In genomic region chr1:91572458-91572857, GRCm38 (mm10) we compare ENCODE assay signal across 23 mouse cellular contexts. TPM values are rescaled to one million over a fixed set of nuclear protein-coding genes. Genes with fewer than 3 reads are reported as not detected.
DNase-seq lines count a peak whose midpoint lies in the region; ATAC-seq and TF ChIP-seq lines count a peak whose summit lies in the region.
"Had no signal": no experiment of that assay in that cellular context is flagged by ENCODE, and none has a peak within 500 bp of the region (broad histone marks: within the 10 kb centered on the region; RNA-seq: fewer than 3 reads in every experiment).

No protein-coding gene starts in this region.

- in situ Hi-C loops in CH12.LX (cut with MboI; ENCODE audit: low pct_ligation_motif_present, low pct_unique_long_range_greater_than_20kb, low sequenced_read_pairs): loop anchor here (10.0 kb wide), 1 partner anchor 302 kb away; no protein-coding TSS in a partner anchor

- TF ChIP-seq CTCF in CH12.LX (conservative IDR thresholded peaks at IDR 0.05 in 1 of 2, IDR thresholded peaks at IDR 0.05 in 1 of 2; ENCODE audit: low read depth in 2 of 2, low read length in 2 of 2): no peak
- TF ChIP-seq CTCF in liver, postnatal 0 days (IDR thresholded peaks at IDR 0.05; ENCODE audit: low read depth): no peak

- H3K79me2 ChIP-seq in CH12.LX (replicated peaks; ENCODE audit: control insufficient read depth, extremely low read depth, insufficient read depth, poor library complexity, severe bottlenecking): no peaks in the 10 kb centered on the region

- WGBS in limb, embryonic 10.5 days: 88% methylated on average over 10 of the region's 10 CpGs
- whole genome bisulfite sequencing in liver, postnatal 0 days (ENCODE audit: insufficient replicate concordance): 62% methylated on average over 10 of the region's 10 CpGs
- 91% methylated on average over 10 of the region's 10 CpGs for WGBS in hindbrain, embryonic 16.5 days

- TF ChIP-seq POLR2A in CH12.LX (IDR thresholded peaks at IDR 0.05; ENCODE audit: low read depth, low read length): no peak

- ATAC-seq in megakaryocyte, adult 5-6 weeks (ENCODE audit: poor library complexity, severe bottlenecking): no peak
- ATAC-seq in liver, postnatal 0 days: no peak
- no peak for ATAC-seq in hindbrain, embryonic 16.5 days
- ATAC-seq: activated CD4-positive, CD25-positive, alpha-beta regulatory T cell, adult 4 months; CD4-positive, CD25-positive, alpha-beta regulatory T cell, adult 4 months; Patski had no signal

- H3K27ac ChIP-seq in CH12.LX (ENCODE audit: insufficient read depth, low read depth): no peak overlapping the region
- H3K27ac ChIP-seq in limb, embryonic 10.5 days: 0 out of 2 replicates have a peak overlapping the region, but pooled peaks have one; percentile 56
- H3K27ac ChIP-seq in liver, postnatal 0 days (ENCODE audit: low read depth): no peak overlapping the region
- H3K27ac ChIP-seq in hindbrain, embryonic 16.5 days (ENCODE audit: low read depth, low read length): no peak overlapping the region

- peak overlapping the region; percentile 44 for H3K4me3 ChIP-seq in megakaryocyte, embryonic 14.5 days (replicated peaks)
- H3K4me3 ChIP-seq in CH12.LX (replicated peaks in 1 of 3; ENCODE audit: low read depth in 2 of 3, low read length in 2 of 3, poor library complexity in 1 of 3): no peak overlapping the region
- H3K4me3 ChIP-seq in limb, embryonic 10.5 days: no peak overlapping the region
- H3K4me3 ChIP-seq in liver, postnatal 0 days (ENCODE audit: low read depth, low read length): no peak overlapping the region
- H3K4me3 ChIP-seq in hindbrain, embryonic 16.5 days (ENCODE audit: low read length): no peak overlapping the region

- peak overlapping the region; percentile 64; the same call in 1 of the 2 replicates for H3K4me2 ChIP-seq in CH12.LX (ENCODE audit: insufficient read depth, low read depth, poor library complexity, severe bottlenecking)
- no peak overlapping the region for H3K4me2 ChIP-seq in liver, postnatal 0 days (ENCODE audit: low read depth, low read length)
- H3K4me2 ChIP-seq in hindbrain, embryonic 16.5 days (ENCODE audit: low read length): no peak overlapping the region

- H3K9me3 ChIP-seq in megakaryocyte, embryonic 14.5 days: peaks cover 7% of the 10 kb centered on the region
- no peaks in the 10 kb centered on the region for H3K9me3 ChIP-seq in CH12.LX (replicated peaks; ENCODE audit: low read length)
- no peaks in the 10 kb centered on the region for H3K9me3 ChIP-seq in limb, embryonic 10.5 days (replicated peaks)
- no peaks in the 10 kb centered on the region for H3K9me3 ChIP-seq in liver, postnatal 0 days (ENCODE audit: low read length)
- no peaks in the 10 kb centered on the region for H3K9me3 ChIP-seq in hindbrain, embryonic 16.5 days (ENCODE audit: control insufficient read depth, low read length)
- H3K9me3 ChIP-seq: G1E had no signal

- no peaks in the 10 kb centered on the region for H3K36me3 ChIP-seq in megakaryocyte, embryonic 14.5 days (replicated peaks; ENCODE audit: low read length)
- no peaks in the 10 kb centered on the region for H3K36me3 ChIP-seq in CH12.LX (replicated peaks in 1 of 2; ENCODE audit: control insufficient read depth in 1 of 2, insufficient read depth in 1 of 2, low read length in 1 of 2)
- H3K36me3 ChIP-seq in limb, embryonic 10.5 days: no peaks in the 10 kb centered on the region
- H3K36me3 ChIP-seq in liver, postnatal 0 days (replicated peaks; ENCODE audit: insufficient read depth, low read length): no peaks in the 10 kb centered on the region
- H3K36me3 ChIP-seq in hindbrain, embryonic 16.5 days (ENCODE audit: control insufficient read depth, insufficient read depth, low read length): no peaks in the 10 kb centered on the region
- H3K36me3 ChIP-seq: G1E had no signal

- TF ChIP-seq RAD21 in CH12.LX (IDR thresholded peaks at IDR 0.05; ENCODE audit: low read depth, low read length): no peak; the same call in 1 of the 2 replicates

- H3K9ac ChIP-seq in CH12.LX (ENCODE audit: insufficient read depth, low read depth): no peak overlapping the region
- H3K9ac ChIP-seq in liver, postnatal 0 days (replicated peaks): no peak overlapping the region
- H3K9ac ChIP-seq in hindbrain, embryonic 16.5 days (ENCODE audit: low read depth, low read length): no peak overlapping the region

- DNase-seq in A20 (ENCODE audit: low read depth, low spot score) (peak; percentile 67), CH12.LX (ENCODE audit: extremely low read depth) (peak; percentile 67)
- DNase-seq in limb, embryonic 10.5 days (ENCODE audit: low spot score): no peak
- no peak for DNase-seq in liver, postnatal 0 days
- DNase-seq in adrenal gland, postnatal 10 days: no peak
- DNase-seq: adrenal gland, adult 2 months; adrenal gland, adult 8-10 months; adrenal gland, postnatal 14 days; adrenal gland, postnatal 25 days; adrenal gland, postnatal 36 days; B cell, adult 2 months; cerebellum, adult 11 months; cerebellum, adult 11-12 months; cerebellum, adult 18-20 months; cerebellum, adult 2 months; cerebellum, adult 8-10 months had no signal

- dilution Hi-C loops in CH12.LX (cut with MboI; ENCODE audit: extremely low pct_ligation_motif_present, extremely low pct_unique_long_range_greater_than_20kb, low sequenced_read_pairs): no loop called here

- peaks cover 44% of the 10 kb centered on the region for H3K27me3 ChIP-seq in megakaryocyte, embryonic 14.5 days (replicated peaks)
- peaks cover 30% of the 10 kb centered on the region for H3K27me3 ChIP-seq in CH12.LX (replicated peaks)
- H3K27me3 ChIP-seq in limb, embryonic 10.5 days (ENCODE audit: low read depth, poor library complexity, severe bottlenecking): no peaks in the 10 kb centered on the region
- 0 out of 2 replicates have a peak, but pooled peaks cover 3% of the 10 kb centered on the region for H3K27me3 ChIP-seq in liver, postnatal 0 days (ENCODE audit: insufficient read depth, low read length)
- H3K27me3 ChIP-seq in hindbrain, embryonic 16.5 days (replicated peaks; ENCODE audit: control insufficient read depth, insufficient read depth, low read length): no peaks in the 10 kb centered on the region

- TF ChIP-seq EP300 in CH12.LX (IDR thresholded peaks at IDR 0.05; ENCODE audit: low read length): peak; percentile 92
- no peak for TF ChIP-seq EP300 in liver, postnatal 0 days (IDR thresholded peaks at IDR 0.05; ENCODE audit: low read depth)

- H3K4me1 ChIP-seq in megakaryocyte, embryonic 14.5 days: peaks cover 36% of the 10 kb centered on the region
- H3K4me1 ChIP-seq in CH12.LX (ENCODE audit: control insufficient read depth in 1 of 2, insufficient read depth in 2 of 2): peaks cover 11 to 13% of the 10 kb centered on the region in 2 experiments
- peaks cover 15% of the 10 kb centered on the region; the same call in 1 of the 2 replicates for H3K4me1 ChIP-seq in limb, embryonic 10.5 days
- H3K4me1 ChIP-seq in liver, postnatal 0 days (ENCODE audit: insufficient read depth): no peaks in the 10 kb centered on the region
- no peaks in the 10 kb centered on the region for H3K4me1 ChIP-seq in hindbrain, embryonic 16.5 days (ENCODE audit: control insufficient read depth, insufficient read depth, low read depth, low read length)

TF ChIP-seq in CH12.LX, 34 proteins besides CTCF, POLR2A, EP300 and RAD21 (continues in another document):
- TF ChIP-seq MAZ (IDR thresholded peaks at IDR 0.05; ENCODE audit: low read depth, low read length) (0 out of 2 replicates have a peak, but pooled peaks have one; percentile 56), GABPA (IDR thresholded peaks at IDR 0.05; ENCODE audit: insufficient replicate concordance, low read depth, low read length) (no peak), TCF12 (IDR thresholded peaks at IDR 0.05; ENCODE audit: low read depth, low read length) (peak; percentile 88), IRF4 (IDR thresholded peaks at IDR 0.05; ENCODE audit: low read depth, low read length) (peak; percentile 96), CHD2 (IDR thresholded peaks at IDR 0.05; ENCODE audit: low read length) (peak; percentile 49; the same call in 1 of the 2 replicates), ZC3H11A (IDR thresholded peaks at IDR 0.05; ENCODE audit: low read depth, low read length) (no peak), MXI1 (IDR thresholded peaks at IDR 0.05; ENCODE audit: low read depth, low read length) (peak; percentile 81; the same call in 1 of the 2 replicates), ZKSCAN1 (IDR thresholded peaks at IDR 0.05; ENCODE audit: borderline replicate concordance, low read depth, low read length) (no peak), USF2 (conservative IDR thresholded peaks at IDR 0.05; ENCODE audit: low read depth, low read length) (no peak), RCOR1 (conservative IDR thresholded peaks at IDR 0.05; ENCODE audit: low read depth, low read length) (peak; percentile 68; the same call in 1 of the 2 replicates), CHD1 (IDR thresholded peaks at IDR 0.05; ENCODE audit: low read depth, low read length) (no peak), USF1 (IDR thresholded peaks at IDR 0.05; ENCODE audit: low read depth, low read length) (no peak), JUN (IDR thresholded peaks at IDR 0.05; ENCODE audit: insufficient read depth, low read depth, low read length) (peak; percentile 77), ZNF384 (IDR thresholded peaks at IDR 0.05; ENCODE audit: low read depth, low read length) (no peak), MEF2A (IDR thresholded peaks at IDR 0.05; ENCODE audit: borderline replicate concordance, low read depth, low read length) (peak; percentile 70), ZMIZ1 (IDR thresholded peaks at IDR 0.05; ENCODE audit: low read depth, low read length) (no peak), SIN3A (IDR thresholded peaks at IDR 0.05; ENCODE audit: low read length) (peak; percentile 81), UBTF (IDR thresholded peaks at IDR 0.05; ENCODE audit: low read depth, low read length) (peak; percentile 94), SMC3 (IDR thresholded peaks at IDR 0.05; ENCODE audit: low read depth, low read length) (no peak; the same call in none of the 2 replicates), NRF1 (IDR thresholded peaks at IDR 0.05; ENCODE audit: low read depth, low read length) (0 out of 2 replicates have a peak, but pooled peaks have one; percentile 37), ELF1 (IDR thresholded peaks at IDR 0.05; ENCODE audit: low read depth, low read length) (no peak; the same call in none of the 2 replicates)

RNA-seq across cellular contexts. Expression of gene Asb1, which starts 32.1 kb away (rescaled TPM):
- 3.0 and 8.1 TPM in 2 replicates for polyA plus RNA-seq in megakaryocyte, embryonic 14.5 days (2012; ENCODE audit: insufficient read depth, low replicate concordance)
- total RNA-seq in megakaryocyte, adult 5-6 weeks (2015): 3.7 and 4.1 TPM in 2 replicates
- 5.9 and 11.7 TPM in 2 replicates for total RNA-seq in megakaryocyte, adult 5-6 weeks (2017)
- total RNA-seq in CH12.LX (2012; rRNA removed) (9.5 and 10.8 TPM in 2 replicates), CH12.LX (2014; rRNA removed) (5.7 and 6.4 TPM in 2 replicates)
- polyA plus RNA-seq in CH12.LX (2012; ENCODE audit: insufficient read length, low read depth): 6.1 and 6.9 TPM in 2 replicates
- polyA plus RNA-seq in limb, embryonic 10.5 days (2016; fragmentation: Nextera tagmentation; extraction: Ambion mirVana): 6.2 and 6.5 TPM in 2 replicates
- 4.6 and 4.8 TPM in 2 replicates for polyA plus RNA-seq in liver, postnatal 0 days (2015; fragmentation: Nextera tagmentation; extraction: Ambion mirVana)
- 10.3 and 12.0 TPM in 2 replicates for polyA plus RNA-seq in hindbrain, embryonic 16.5 days (2015; fragmentation: Nextera tagmentation; extraction: Ambion mirVana)
- total RNA-seq in adrenal gland, postnatal 10 days (2021): 10 to 100 TPM; 18.3 to 19.9 TPM

Comparison
In these comparisons a context has a peak if more than half of its experiments do, and no peak if none do; other contexts are left out.
1. DNase-seq: peak in A20 (single experiment) and CH12.LX (single experiment); none in limb, embryonic 10.5 days (single experiment), liver, postnatal 0 days (single experiment) and adrenal gland, postnatal 10 days (single experiment).